Mouse (Mus musculus) forebrain, embryonic 16.5 days (tissue): ENCODE results near the gene Prm1. TPM values are rescaled to one million over a fixed set of nuclear protein-coding genes. Genes with fewer than 3 reads are reported as not detected.

Experiments
- ATAC-seq: fragments of 200-750 bp; cut with Nextera tagmentation; 2 replicates; pipeline ENCODE4 v1.8.0; 2017; ENCODE audit warnings: mild to moderate bottlenecking, moderate library complexity
- H3K27ac ChIP-seq: fragments of 300-500 bp; sonication (generic); 2 replicates; pipeline ENCODE4 v1.5.1; 2014; ENCODE audit warnings: low read length, control low read depth
- H3K27me3 ChIP-seq: fragments of 300-500 bp; sonication (generic); replicated peaks from 2 replicates; pipeline ENCODE4 v1.6.1; 2014; ENCODE audit warnings: low read length; ENCODE audit not compliant: control insufficient read depth, insufficient read depth
- H3K36me3 ChIP-seq: fragments of 300-500 bp; sonication (generic); 2 replicates; pipeline ENCODE4 v1.6.1; 2014; ENCODE audit not compliant: control insufficient read depth, insufficient read depth
- H3K4me1 ChIP-seq: fragments of 300-500 bp; sonication (generic); replicated peaks from 2 replicates; pipeline ENCODE4 v1.6.1; 2014; ENCODE audit warnings: low read length; ENCODE audit not compliant: control insufficient read depth, insufficient read depth
- H3K4me2 ChIP-seq: fragments of 300-500 bp; sonication (generic); 2 replicates; pipeline ENCODE4 v1.6.1; 2014; ENCODE audit warnings: mild to moderate bottlenecking, low read length, control low read depth
- H3K4me3 ChIP-seq: fragments of 300-500 bp; sonication (generic); replicated peaks from 2 replicates; pipeline ENCODE4 v1.5.1; 2014; ENCODE audit warnings: mild to moderate bottlenecking, low read length, control low read depth
- H3K9ac ChIP-seq: fragments of 300-500 bp; sonication (generic); replicated peaks from 2 replicates; pipeline ENCODE4 v1.6.1; 2014; ENCODE audit warnings: low read depth, low read length, control low read depth
- H3K9me3 ChIP-seq: fragments of 300-500 bp; sonication (generic); 2 replicates; pipeline ENCODE4 v1.6.1; 2016; ENCODE audit warnings: low read length; ENCODE audit not compliant: control insufficient read depth
- WGBS: fragments of 180-500 bp; shearing (Covaris S2); extraction: QIAGEN DNeasy Blood & Tissue Kit; methylation state at CpG from one replicate; pipeline ENCODE4 v1.1.7; 2014; 5-methylcytosine and 5-hydroxymethylcytosine counted together
- polyA plus RNA-seq: library from polyadenylated mRNA; unstranded; fragments of >200 nt; fragmentation: Nextera tagmentation; extraction: Ambion mirVana; gene quantifications from 2 replicates; pipeline ENCODE4 v1.2.1, GENCODE M21; 2015

Prm1 gene
- polyA plus RNA-seq, 1 experiment from 2014 or later, result not detected

DNA sequence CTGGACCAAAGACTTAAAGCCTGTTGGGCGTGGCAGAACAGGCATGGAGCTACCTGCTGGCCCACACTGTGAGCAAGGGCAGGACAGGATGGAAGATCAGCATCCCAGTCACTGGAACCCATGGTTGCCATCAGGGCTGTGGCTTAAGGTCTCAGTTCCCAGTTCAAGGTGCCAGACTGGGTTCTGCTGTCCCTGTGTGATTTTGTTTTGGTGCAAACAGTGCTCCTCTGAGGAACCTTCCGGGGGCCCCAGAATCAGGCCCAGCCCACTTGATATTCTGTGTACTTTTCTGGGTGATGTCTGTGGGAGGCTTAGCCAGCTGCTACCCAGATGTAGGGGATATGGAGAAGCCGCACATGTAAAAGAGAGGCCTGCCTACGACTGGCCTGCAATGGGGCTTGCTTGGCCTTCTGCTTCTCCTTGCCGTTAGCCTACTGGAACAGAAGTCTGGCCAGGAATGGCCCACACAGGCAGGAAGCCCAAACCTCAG is 25.0 kb downstream of the Prm1 start:
- Histone ChIP-seq H3K9me3 (no peaks in the 10 kb centered on the region), H3K4me3 (no peak overlapping the region), H3K9ac (no peak overlapping the region), H3K27me3 (peaks cover 14% of the 10 kb centered on the region), H3K4me1 (peaks cover 11% of the 10 kb centered on the region), H3K4me2 (no peak overlapping the region), H3K27ac (no peak overlapping the region), H3K36me3 (no peaks in the 10 kb centered on the region)
- WGBS, result 86% methylated on average over 5 of the region's 5 CpGs
- no peak for ATAC-seq

DNA sequence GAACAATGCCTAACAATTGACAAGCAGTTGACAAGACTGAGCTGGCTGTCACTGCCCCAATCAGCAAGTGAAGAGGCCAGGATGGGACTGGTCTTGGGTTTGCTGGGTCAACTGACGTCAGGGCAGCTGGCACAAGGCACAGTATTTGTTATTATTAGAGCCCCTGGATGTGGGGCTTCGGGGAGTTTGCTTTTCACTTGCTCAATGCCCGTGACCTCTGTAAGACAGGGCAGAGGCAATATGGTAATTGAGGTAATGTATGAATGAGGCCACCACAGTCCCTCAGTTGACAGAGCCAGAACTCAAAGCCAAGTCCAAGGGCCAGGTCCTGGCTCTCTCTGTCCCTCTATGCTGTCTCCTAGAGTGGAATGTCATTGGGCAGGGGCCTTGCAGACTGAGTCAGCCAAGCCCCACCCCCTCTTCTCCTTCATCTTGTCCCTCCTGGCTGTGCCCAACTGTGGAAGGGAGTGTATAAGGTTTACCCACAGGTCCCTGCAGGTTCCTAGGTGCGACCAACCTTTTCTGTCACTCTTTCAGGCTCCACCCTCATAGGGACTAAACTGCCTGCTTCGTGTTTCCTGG is 28.0 kb downstream of the Prm1 start:
- WGBS, result 80% methylated on average over 5 of the region's 5 CpGs
- Histone ChIP-seq H3K4me2 (no peak overlapping the region), H3K27me3 (no peaks in the 10 kb centered on the region), H3K4me1 (no peaks in the 10 kb centered on the region), H3K4me3 (no peak overlapping the region), H3K9ac (no peak overlapping the region), H3K9me3 (no peaks in the 10 kb centered on the region), H3K27ac (no peak overlapping the region), H3K36me3 (no peaks in the 10 kb centered on the region)
- ATAC-seq, result no peak

GRCm38 (mm10) chr16:10776322-10776721 is 29.3 kb downstream of the Prm1 start:
- no peak overlapping the region for H3K4me3 ChIP-seq
- no peak overlapping the region for H3K27ac ChIP-seq
- no peak for ATAC-seq
- H3K27me3 ChIP-seq, result no peaks in the 10 kb centered on the region
- no peaks in the 10 kb centered on the region for H3K9me3 ChIP-seq
- H3K4me1 ChIP-seq, result no peaks in the 10 kb centered on the region
- 70% methylated on average over 7 of the region's 7 CpGs for WGBS
- H3K4me2 ChIP-seq, result no peak overlapping the region
- no peak overlapping the region for H3K9ac ChIP-seq
- no peaks in the 10 kb centered on the region for H3K36me3 ChIP-seq

GRCm38 (mm10) chr16:10774726-10775125 is 30.9 kb downstream of the Prm1 start:
- ATAC-seq, result no peak
- Histone ChIP-seq H3K27me3 (no peaks in the 10 kb centered on the region), H3K27ac (no peak overlapping the region), H3K9me3 (no peaks in the 10 kb centered on the region), H3K9ac (no peak overlapping the region), H3K4me3 (no peak overlapping the region), H3K4me2 (no peak overlapping the region), H3K36me3 (no peaks in the 10 kb centered on the region), H3K4me1 (no peaks in the 10 kb centered on the region)
- WGBS, result 68% methylated on average over 4 of the region's 4 CpGs

DNA sequence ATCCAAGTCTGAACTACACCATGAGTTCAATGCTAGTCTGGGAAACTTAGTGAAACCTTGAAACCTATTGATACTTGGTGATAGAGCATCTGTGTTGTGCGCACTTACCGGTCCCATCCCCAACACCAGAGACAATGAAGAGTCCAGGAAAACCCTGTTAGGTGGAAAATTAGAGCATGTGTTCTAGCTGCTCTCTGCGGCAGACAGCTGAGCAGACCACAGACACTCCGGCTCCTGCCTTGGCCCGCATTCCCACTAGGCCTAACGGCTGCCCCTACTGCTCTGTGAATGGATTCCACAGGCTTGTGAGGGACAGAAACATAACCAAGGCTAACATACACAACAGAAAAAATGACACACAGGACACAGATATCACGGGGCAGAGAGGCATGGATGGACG is 32.1 kb downstream of the Prm1 start:
- H3K4me3 ChIP-seq, result no peak overlapping the region
- H3K27ac ChIP-seq, result no peak overlapping the region
- no peak for ATAC-seq
- no peaks in the 10 kb centered on the region for H3K36me3 ChIP-seq
- 91% methylated on average over 8 of the region's 8 CpGs for WGBS
- H3K9ac ChIP-seq, result no peak overlapping the region
- H3K4me1 ChIP-seq, result no peaks in the 10 kb centered on the region
- H3K27me3 ChIP-seq, result no peaks in the 10 kb centered on the region
- no peak overlapping the region for H3K4me2 ChIP-seq
- no peaks in the 10 kb centered on the region for H3K9me3 ChIP-seq

- Histone ChIP-seq H3K36me3 (no peaks in the 10 kb centered on the region), H3K9me3 (no peaks in the 10 kb centered on the region), H3K27me3 (no peaks in the 10 kb centered on the region), H3K4me3 (no peak overlapping the region), H3K27ac (no peak overlapping the region), H3K4me2 (no peak overlapping the region), H3K9ac (no peak overlapping the region), H3K4me1 (no peaks in the 10 kb centered on the region)
- WGBS, result 75% methylated on average over 19 of the region's 19 CpGs
- no peak for ATAC-seq
Measured at GRCm38 (mm10) chr16:10771769-10772510, 33.7 kb downstream of the Prm1 start.

- Histone ChIP-seq H3K36me3 (no peaks in the 10 kb centered on the region), H3K27me3 (no peaks in the 10 kb centered on the region), H3K9ac (no peak overlapping the region), H3K9me3 (no peaks in the 10 kb centered on the region), H3K4me1 (no peaks in the 10 kb centered on the region), H3K4me2 (no peak overlapping the region), H3K4me3 (no peak overlapping the region), H3K27ac (no peak overlapping the region)
- WGBS, result 48% methylated on average over 4 of the region's 4 CpGs
- no peak for ATAC-seq
Measured at GRCm38 (mm10) chr16:10770531-10771325, 34.9 kb downstream of the Prm1 start.

GRCm38 (mm10) chr16:10769661-10770060 is 36.0 kb downstream of the Prm1 start:
- H3K27ac ChIP-seq, result no peak overlapping the region
- no peak for ATAC-seq
- no peaks in the 10 kb centered on the region for H3K4me1 ChIP-seq
- no peak overlapping the region for H3K9ac ChIP-seq
- 46% methylated on average over 2 of the region's 2 CpGs for WGBS
- H3K36me3 ChIP-seq, result no peaks in the 10 kb centered on the region
- H3K9me3 ChIP-seq, result no peaks in the 10 kb centered on the region
- no peak overlapping the region for H3K4me3 ChIP-seq
- no peak overlapping the region for H3K4me2 ChIP-seq
- H3K27me3 ChIP-seq, result no peaks in the 10 kb centered on the region

- no peak for ATAC-seq
- Histone ChIP-seq H3K36me3 (no peaks in the 10 kb centered on the region), H3K9ac (no peak overlapping the region), H3K4me2 (no peak overlapping the region), H3K9me3 (no peaks in the 10 kb centered on the region), H3K27ac (no peak overlapping the region), H3K4me3 (no peak overlapping the region), H3K4me1 (no peaks in the 10 kb centered on the region), H3K27me3 (no peaks in the 10 kb centered on the region)
- WGBS, result 69% methylated on average over 9 of the region's 9 CpGs
Measured at GRCm38 (mm10) chr16:10768821-10769220, 36.8 kb downstream of the Prm1 start.
